Mouse (Mus musculus): ENCODE measurements around the gene Uroc1. TPM values are rescaled to one million over a fixed set of nuclear protein-coding genes. Genes with fewer than 3 reads are reported as not detected.

Gene Uroc1
- 0.06 TPM in 2 replicates for polyA plus RNA-seq (2016; fragmentation: Nextera tagmentation; extraction: Ambion mirVana)

DNA sequence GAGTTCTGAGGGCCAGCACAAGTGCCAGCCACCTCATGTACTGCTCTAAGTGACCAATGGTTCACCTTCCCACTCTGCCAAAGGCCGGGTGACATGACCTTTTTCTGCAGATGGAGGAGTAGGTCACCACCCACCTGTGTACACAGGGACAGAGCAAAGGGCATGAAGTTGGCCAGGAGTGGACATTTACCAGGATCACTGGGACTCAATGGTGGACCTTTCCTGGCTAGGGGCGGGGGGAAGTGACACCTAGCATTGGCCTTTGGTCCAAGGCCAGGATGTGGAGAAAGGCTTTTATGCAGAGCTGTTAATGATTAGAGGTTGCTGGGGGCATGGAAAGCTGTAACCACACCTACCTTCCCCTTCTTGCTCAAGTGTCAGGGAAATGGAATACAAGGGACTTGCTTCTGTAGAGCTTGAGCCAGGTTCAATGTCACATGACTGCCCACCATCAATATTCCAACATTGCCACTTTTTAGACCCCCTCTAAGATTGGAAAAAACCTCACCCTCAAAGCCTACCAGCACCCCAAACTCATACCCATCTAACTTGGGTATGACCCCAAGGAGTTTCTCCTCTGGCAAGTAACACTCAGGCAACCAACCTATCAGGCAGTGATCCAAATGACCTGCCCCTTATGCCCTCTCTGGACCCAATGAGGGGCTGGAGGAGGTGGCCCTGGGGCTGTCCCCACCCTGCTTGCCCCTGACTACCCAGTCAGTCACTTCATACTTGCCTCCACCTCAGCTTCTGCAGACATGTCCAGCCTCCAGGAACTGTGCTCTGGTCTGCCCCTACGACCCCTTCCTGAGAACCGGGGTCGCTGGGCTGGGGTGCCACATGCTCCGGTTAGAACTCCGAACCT is at the start of gene Uroc1:
Gene Uroc1 (plus strand): TSS at position 724 of the 865 bp plus-strand sequence.
- H3K4me3 ChIP-seq (replicated peaks), result no peak within 1 kb of the TSS
- H3K27ac ChIP-seq, result no peak within 1 kb of the TSS
- no peak for ATAC-seq (ENCODE audit: insufficient number of reproducible peaks, insufficient read depth, low FRiP score, low TSS enrichment, low read depth)
- WGBS, result 85% methylated on average over 7 of the region's 7 CpGs
- no peak within 1 kb of the TSS for H3K4me2 ChIP-seq
- H3K9me3 ChIP-seq, result no peaks in the 10 kb centered on the region
- no peaks in the 10 kb centered on the region for H3K27me3 ChIP-seq
- H3K4me1 ChIP-seq (replicated peaks), result no peaks in the 10 kb centered on the region
- no peaks in the 10 kb centered on the region for H3K36me3 ChIP-seq
- no peak within 1 kb of the TSS for H3K9ac ChIP-seq (replicated peaks)

DNA sequence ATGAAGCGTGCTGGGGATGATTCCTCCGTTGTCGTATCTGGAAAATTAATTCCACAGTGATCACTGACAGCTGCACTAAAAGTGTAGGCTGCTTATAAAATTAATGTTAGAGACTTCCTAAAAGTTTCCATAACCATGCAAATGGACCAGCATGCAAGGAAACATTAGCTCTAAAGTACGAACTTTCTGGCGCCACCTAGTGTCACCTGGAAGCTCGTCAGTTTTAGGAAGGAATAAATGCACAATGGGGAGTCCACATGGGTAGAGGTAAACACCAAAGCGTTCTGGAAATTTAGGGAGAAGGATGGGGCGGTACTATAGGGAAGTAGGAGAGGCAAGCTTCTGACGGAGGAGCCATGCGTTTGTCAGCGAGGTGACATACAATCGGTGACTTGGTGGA is 44.8 kb upstream of the Uroc1 start:
- Histone ChIP-seq H3K4me1 (replicated peaks) (no peaks in the 10 kb centered on the region), H3K9ac (replicated peaks) (no peak overlapping the region), H3K27me3 (no peaks in the 10 kb centered on the region), H3K4me2 (no peak overlapping the region), H3K27ac (no peak overlapping the region), H3K36me3 (no peaks in the 10 kb centered on the region), H3K9me3 (peaks cover 11% of the 10 kb centered on the region), H3K4me3 (replicated peaks) (no peak overlapping the region)
- 57% methylated on average over 12 of the region's 12 CpGs for WGBS
- ATAC-seq (ENCODE audit: insufficient number of reproducible peaks, insufficient read depth, low FRiP score, low TSS enrichment, low read depth), result no peak

DNA sequence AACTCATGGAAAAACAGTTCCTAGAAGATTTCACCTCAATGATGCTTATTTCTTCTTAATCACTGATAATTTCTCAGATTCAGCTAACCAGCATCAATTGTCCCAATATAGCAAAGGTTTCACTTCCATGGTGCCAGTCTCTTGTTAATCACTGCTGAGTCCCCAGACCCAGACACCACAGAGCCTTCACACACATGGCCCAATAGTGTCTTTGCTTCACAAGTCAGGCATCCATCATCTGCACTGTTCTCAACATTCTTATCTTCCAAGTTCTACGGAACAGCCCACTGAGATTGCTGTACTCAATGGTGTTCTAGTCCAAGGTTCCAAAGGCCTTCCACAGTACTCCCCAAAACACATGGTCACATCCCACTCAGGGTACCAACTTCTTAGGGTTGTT is 32.2 kb upstream of the Uroc1 start, which contains the start of gene BC048671:
Gene BC048671 (plus strand): TSS at position 301 of the 400 bp plus-strand sequence.
- ATAC-seq (ENCODE audit: insufficient number of reproducible peaks, insufficient read depth, low FRiP score, low TSS enrichment, low read depth), result no peak
- H3K9ac ChIP-seq (replicated peaks), result no peak within 1 kb of the TSS
- H3K36me3 ChIP-seq, result no peaks in the 10 kb centered on the region
- 0 out of 2 replicates have a peak, but pooled peaks cover 3% of the 10 kb centered on the region for H3K9me3 ChIP-seq
- H3K4me1 ChIP-seq (replicated peaks), result no peaks in the 10 kb centered on the region
- no peak within 1 kb of the TSS for H3K4me2 ChIP-seq
- H3K27me3 ChIP-seq, result no peaks in the 10 kb centered on the region
- H3K4me3 ChIP-seq (replicated peaks), result no peak within 1 kb of the TSS
- H3K27ac ChIP-seq, result no peak within 1 kb of the TSS
- 76% methylated on average over 1 of the region's 1 CpGs for WGBS

DNA sequence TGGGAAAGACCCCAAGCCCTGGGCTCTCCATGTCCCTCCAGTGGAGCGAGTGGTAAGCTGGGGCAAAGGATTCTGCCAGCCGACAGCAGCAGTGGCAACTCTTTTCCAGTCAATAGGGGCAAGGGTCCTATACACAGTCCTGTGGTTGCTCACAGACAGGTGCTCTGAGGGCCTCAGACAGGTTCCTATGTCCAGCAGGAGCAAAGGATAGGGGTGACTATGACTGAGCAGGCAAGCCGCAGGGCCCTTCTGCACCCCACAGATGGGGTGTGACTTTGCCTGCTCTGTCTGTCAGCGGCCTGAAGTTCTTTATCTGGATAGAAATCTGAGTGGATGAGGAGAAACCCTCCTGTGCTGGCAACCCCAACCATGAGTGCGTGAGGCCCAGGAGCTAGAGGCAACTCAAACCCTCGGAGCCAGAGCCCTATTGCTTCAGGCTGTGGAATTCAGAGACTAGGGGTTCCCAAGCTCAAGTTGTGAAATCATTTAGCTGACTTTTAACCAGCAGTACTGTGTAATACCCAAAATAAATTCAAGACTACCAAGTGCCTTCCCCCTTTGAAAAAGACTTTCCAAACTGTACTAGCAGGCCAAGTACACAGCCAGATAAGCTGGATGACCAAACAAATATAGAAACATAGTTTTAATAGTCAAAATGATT is 26.6 kb upstream of the Uroc1 start:
- Histone ChIP-seq H3K27ac (no peak overlapping the region), H3K9ac (replicated peaks) (no peak overlapping the region), H3K4me3 (replicated peaks) (no peak overlapping the region), H3K4me1 (replicated peaks) (no peaks in the 10 kb centered on the region), H3K27me3 (no peaks in the 10 kb centered on the region; the same call in 1 of the 2 replicates), H3K36me3 (no peaks in the 10 kb centered on the region), H3K9me3 (peaks cover 11% of the 10 kb centered on the region), H3K4me2 (no peak overlapping the region)
- ATAC-seq (ENCODE audit: insufficient number of reproducible peaks, insufficient read depth, low FRiP score, low TSS enrichment, low read depth), result no peak
- WGBS, result 75% methylated on average over 6 of the region's 6 CpGs

DNA sequence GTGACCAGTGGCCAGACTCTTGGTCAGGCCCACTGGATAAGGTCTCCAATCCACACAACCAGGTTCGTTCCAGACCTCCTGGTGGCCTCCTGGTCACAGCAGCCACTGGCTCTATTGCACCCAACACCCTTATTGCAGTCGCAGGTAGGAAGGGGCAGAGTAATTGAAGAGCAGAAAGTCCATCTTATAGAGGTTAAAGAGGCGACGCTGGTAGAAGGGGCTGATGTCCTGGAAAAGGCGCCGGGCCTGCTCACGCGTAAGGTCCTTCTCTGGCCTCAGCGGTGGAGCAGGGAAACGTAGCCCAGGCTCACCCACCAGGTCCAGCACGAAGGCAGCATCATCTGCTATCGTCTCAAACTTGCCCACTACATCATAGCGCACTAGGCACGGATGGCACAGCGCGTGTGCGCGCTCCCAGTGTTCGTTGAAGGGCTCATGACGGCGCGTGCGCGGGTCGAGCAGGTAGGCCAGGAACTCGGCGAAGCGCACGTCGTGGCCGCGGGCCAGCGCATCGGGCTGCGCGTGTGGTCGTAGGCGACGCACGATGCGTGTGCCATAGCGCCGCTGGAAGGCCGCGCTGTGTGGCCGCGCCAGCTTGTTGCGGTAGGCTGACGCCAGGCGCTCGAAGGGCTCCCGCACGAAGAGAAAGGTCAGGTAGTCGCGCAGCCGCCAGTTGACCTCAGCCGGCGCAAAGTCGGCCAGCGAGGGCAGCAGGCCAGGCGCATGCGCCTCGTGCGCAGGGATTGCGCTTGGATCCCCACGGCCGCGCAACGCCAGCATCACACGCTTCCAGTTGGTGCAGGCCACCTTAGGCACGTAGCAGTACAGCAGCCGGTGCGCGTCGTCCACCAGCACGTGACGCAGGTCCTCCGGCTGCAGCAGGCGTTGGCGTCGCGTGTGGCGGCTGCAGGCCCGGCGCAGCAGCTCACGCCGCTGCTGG is 24.0 kb upstream of the Uroc1 start:
- WGBS, result 85% methylated on average over 87 of the region's 87 CpGs
- Histone ChIP-seq H3K4me2 (no peak overlapping the region), H3K36me3 (no peaks in the 10 kb centered on the region), H3K27me3 (no peaks in the 10 kb centered on the region; the same call in 1 of the 2 replicates), H3K9me3 (peaks cover 11% of the 10 kb centered on the region), H3K4me3 (replicated peaks) (no peak overlapping the region), H3K27ac (no peak overlapping the region), H3K4me1 (replicated peaks) (no peaks in the 10 kb centered on the region), H3K9ac (replicated peaks) (no peak overlapping the region)
- ATAC-seq (ENCODE audit: insufficient number of reproducible peaks, insufficient read depth, low FRiP score, low TSS enrichment, low read depth), result no peak

DNA sequence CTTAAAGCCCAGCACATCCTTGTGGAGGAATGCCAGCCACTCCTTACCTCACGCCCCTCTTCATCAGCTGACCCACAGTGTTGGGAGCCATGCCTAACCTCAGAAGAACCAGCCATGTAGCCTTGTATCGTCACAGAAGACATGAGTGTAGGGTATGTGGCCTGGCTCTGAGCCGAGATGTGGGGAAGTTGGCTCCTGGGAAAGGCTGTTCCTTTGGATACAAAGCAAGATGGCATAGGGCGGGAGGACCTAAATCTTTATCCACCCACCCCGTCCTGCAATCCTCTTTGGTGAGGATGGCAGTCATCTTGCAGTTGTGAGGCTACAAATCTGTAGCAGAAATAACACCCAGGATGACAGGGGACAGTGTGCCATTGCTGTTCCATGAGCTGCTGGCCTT is 17.1 kb upstream of the Uroc1 start:
- WGBS, result 94% methylated on average over 5 of the region's 5 CpGs
- 0 out of 2 replicates have a peak, but pooled peaks cover 5% of the 10 kb centered on the region for H3K9me3 ChIP-seq
- ATAC-seq (ENCODE audit: insufficient number of reproducible peaks, insufficient read depth, low FRiP score, low TSS enrichment, low read depth), result no peak
- no peaks in the 10 kb centered on the region for H3K4me1 ChIP-seq (replicated peaks)
- H3K27ac ChIP-seq, result no peak overlapping the region
- no peaks in the 10 kb centered on the region for H3K27me3 ChIP-seq
- no peak overlapping the region for H3K4me3 ChIP-seq (replicated peaks)
- no peak overlapping the region for H3K4me2 ChIP-seq
- H3K9ac ChIP-seq (replicated peaks), result no peak overlapping the region
- no peaks in the 10 kb centered on the region for H3K36me3 ChIP-seq

DNA sequence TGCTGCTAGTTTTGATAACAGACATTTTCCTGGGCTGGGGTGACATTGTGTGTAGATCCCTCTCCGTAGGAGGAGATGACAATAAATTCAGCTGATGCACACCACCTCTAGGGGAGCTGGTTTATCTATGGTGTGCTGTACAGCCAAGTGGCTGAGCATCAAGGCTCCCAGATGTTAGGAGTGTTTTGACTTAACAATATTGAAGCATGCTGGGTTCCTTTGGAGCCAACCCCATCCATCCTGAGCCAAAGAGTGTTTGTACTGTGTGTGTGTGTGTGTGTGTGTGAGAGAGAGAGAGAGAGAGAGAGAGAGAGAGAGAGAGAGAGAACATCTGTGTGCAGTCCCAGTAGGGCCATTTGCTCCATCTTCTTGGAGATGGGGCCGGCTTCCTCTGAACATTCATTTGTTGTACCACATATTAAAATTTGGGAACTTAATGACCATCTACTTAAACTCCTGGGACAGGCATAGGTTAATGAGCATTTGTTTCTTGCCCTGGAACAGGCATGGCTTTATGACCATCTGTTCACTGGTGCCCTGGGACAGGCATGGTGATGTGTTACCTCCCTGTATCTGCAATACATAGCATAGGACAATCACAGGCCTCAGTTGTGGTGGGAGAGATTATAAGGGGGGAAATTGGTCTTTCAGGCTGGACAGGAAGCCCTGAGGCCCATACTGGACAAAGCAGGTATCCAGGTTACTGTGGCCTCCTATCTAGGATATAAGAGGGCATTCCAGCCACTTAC is 15.4 kb upstream of the Uroc1 start:
- no peak overlapping the region for H3K27ac ChIP-seq
- H3K27me3 ChIP-seq, result no peaks in the 10 kb centered on the region
- H3K4me2 ChIP-seq, result no peak overlapping the region
- 76% methylated on average over 2 of the region's 2 CpGs for WGBS
- no peak overlapping the region for H3K4me3 ChIP-seq (replicated peaks)
- H3K9me3 ChIP-seq, result 0 out of 2 replicates have a peak, but pooled peaks cover 5% of the 10 kb centered on the region
- ATAC-seq (ENCODE audit: insufficient number of reproducible peaks, insufficient read depth, low FRiP score, low TSS enrichment, low read depth), result no peak
- H3K4me1 ChIP-seq (replicated peaks), result no peaks in the 10 kb centered on the region
- no peak overlapping the region for H3K9ac ChIP-seq (replicated peaks)
- no peaks in the 10 kb centered on the region for H3K36me3 ChIP-seq

DNA sequence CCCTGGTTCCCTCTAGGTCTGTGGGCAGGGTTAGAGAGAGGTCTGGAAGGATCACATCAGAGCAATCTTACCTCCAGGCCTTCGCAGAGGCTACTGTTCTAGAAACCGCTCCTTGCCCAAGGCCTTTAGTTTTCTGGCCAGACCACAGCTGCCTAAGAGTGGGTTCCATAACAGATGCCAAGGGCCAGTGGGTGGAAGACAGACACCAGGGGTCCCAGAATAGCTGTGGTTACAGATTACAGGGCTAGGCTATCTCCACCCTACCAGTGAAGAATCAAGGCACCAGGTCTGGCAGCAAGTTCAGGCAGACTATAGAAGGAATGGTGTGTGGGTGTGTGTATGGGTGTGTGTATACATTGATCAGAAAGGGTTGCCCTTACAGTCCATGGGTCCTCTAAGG is 14.1 kb upstream of the Uroc1 start:
- 96% methylated on average over 2 of the region's 2 CpGs for WGBS

DNA sequence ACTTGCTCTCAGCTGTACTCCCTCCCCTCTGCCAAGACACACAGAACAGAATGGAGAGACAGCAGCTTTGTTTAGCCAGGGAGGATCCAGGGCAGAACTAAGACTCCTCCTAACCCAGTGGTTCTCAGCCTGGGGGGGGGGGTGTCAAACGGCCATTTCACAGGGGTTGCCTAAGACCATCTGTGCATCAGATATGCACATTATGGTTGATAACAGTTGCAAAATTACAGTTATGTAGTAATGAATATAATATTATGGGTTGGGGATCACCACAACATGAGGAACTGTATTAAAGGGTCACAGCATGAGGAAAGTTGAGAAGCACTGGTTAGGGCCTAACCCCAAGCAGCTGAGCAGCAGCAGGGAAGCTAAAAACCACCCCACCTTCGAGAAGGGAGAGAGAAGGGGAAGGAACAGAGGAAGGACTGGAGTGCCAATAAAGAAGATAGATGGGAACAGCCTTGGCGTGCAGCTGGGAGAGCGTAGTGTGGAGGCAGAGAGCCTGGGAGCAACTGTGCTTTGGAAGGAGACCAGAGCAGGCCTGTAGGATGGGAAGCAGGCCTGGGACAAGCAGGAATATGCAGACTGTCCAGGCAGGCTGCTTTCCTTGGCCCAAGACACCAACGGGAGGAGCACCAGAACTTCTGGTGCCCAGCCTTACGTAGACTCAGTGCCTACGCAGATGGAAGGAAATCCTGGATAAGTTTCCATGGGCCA is 13.5 kb upstream of the Uroc1 start:
- H3K36me3 ChIP-seq, result no peaks in the 10 kb centered on the region
- H3K4me1 ChIP-seq (replicated peaks), result no peaks in the 10 kb centered on the region
- no peak overlapping the region for H3K9ac ChIP-seq (replicated peaks)
- H3K27me3 ChIP-seq, result peaks cover 8% of the 10 kb centered on the region
- H3K9me3 ChIP-seq, result 0 out of 2 replicates have a peak, but pooled peaks cover 5% of the 10 kb centered on the region
- 74% methylated on average over 7 of the region's 7 CpGs for WGBS
- H3K4me2 ChIP-seq, result no peak overlapping the region
- H3K4me3 ChIP-seq (replicated peaks), result no peak overlapping the region
- H3K27ac ChIP-seq, result no peak overlapping the region
- no peak for ATAC-seq (ENCODE audit: insufficient number of reproducible peaks, insufficient read depth, low FRiP score, low TSS enrichment, low read depth)

More for the DNA sequence above, 14.1 kb upstream of the Uroc1 start:
- Histone ChIP-seq H3K4me3 (replicated peaks) (no peak overlapping the region), H3K9me3 (0 out of 2 replicates have a peak, but pooled peaks cover 5% of the 10 kb centered on the region), H3K4me1 (replicated peaks) (no peaks in the 10 kb centered on the region), H3K27me3 (peaks cover 2% of the 10 kb centered on the region; the same call in 1 of the 2 replicates), H3K27ac (no peak overlapping the region), H3K36me3 (no peaks in the 10 kb centered on the region), H3K9ac (replicated peaks) (no peak overlapping the region), H3K4me2 (no peak overlapping the region)
- no peak for ATAC-seq (ENCODE audit: insufficient number of reproducible peaks, insufficient read depth, low FRiP score, low TSS enrichment, low read depth)

DNA sequence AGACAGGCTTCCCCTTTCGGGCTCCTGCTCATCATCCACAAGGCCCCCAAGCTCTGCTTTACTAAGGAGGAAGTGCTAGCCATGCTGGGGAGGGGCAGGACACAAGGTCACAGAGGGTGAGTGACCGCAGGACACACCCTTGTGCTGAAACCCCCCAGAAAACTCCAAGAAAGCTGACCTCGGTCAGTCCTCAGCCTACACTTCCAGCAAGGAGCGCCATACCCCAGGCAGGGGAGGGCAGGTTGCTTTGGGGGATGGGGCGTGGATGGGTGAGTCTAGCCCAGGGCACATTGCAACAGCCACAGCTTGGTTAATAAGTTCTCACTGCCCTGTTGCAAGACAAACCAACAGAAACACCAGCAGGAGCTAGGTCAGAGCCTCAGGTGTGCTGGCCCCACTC is 12.7 kb upstream of the Uroc1 start:
- H3K36me3 ChIP-seq, result no peaks in the 10 kb centered on the region
- WGBS, result 81% methylated on average over 5 of the region's 5 CpGs

More for the DNA sequence above, 12.7 kb upstream of the Uroc1 start:
- 0 out of 2 replicates have a peak, but pooled peaks cover 5% of the 10 kb centered on the region for H3K9me3 ChIP-seq
- H3K27me3 ChIP-seq, result peaks cover 16% of the 10 kb centered on the region
- H3K4me1 ChIP-seq (replicated peaks), result 0 out of 2 replicates have a peak, but pooled peaks cover 3% of the 10 kb centered on the region
- no peak overlapping the region for H3K9ac ChIP-seq (replicated peaks)
- H3K27ac ChIP-seq, result no peak overlapping the region
- H3K4me3 ChIP-seq (replicated peaks), result no peak overlapping the region
- no peak for ATAC-seq (ENCODE audit: insufficient number of reproducible peaks, insufficient read depth, low FRiP score, low TSS enrichment, low read depth)
- H3K4me2 ChIP-seq, result no peak overlapping the region
